19 mouse cellular contexts compared by ENCODE assay signal in genomic region chr5:62786809-62787208, GRCm38 (mm10). TPM values are rescaled to one million over a fixed set of nuclear protein-coding genes. Genes with fewer than 3 reads are reported as not detected.
"Had no signal": no experiment of that assay in that cellular context is flagged by ENCODE, and none has a peak within 500 bp of the region (broad histone marks: within the 10 kb centered on the region; RNA-seq: fewer than 3 reads in every experiment).

No protein-coding gene starts in this region.

- DNase-seq: kidney, postnatal 14 days; left cerebral cortex, postnatal 4 days; lung, adult 18-20 months; thymus, adult 18-20 months; thymus, postnatal 25 days had no signal

RNA-seq across cellular contexts. Expression of gene Dthd1, which starts 26.8 kb away (rescaled TPM):
- total RNA-seq: left cerebral cortex, adult 18-20 months; left cerebral cortex, postnatal 10 days; liver, adult 2 months; megakaryocyte-erythroid progenitor cell, adult 5-6 weeks had no signal
- polyA plus RNA-seq: kidney, embryonic 15.5 days; large intestine, adult 2 months; limb, embryonic 13.5 days; liver, adult 2 months; liver, embryonic 14.5 days; lung, embryonic 16.5 days; midbrain, embryonic 12.5 days; midbrain, postnatal 0 days; neural tube, embryonic 11.5 days; neural tube, embryonic 15.5 days; stomach, embryonic 14.5 days had no signal
